In genomic region chr9:119484420-119484819, GRCm38 (mm10) we compare ENCODE assay signal across 21 mouse cellular contexts. TPM values are rescaled to one million over a fixed set of nuclear protein-coding genes. Genes with fewer than 3 reads are reported as not detected.
DNase-seq lines count a peak whose midpoint lies in the region; ATAC-seq and TF ChIP-seq lines count a peak whose summit lies in the region.
"Had no signal": no experiment of that assay in that cellular context is flagged by ENCODE, and none has a peak within 500 bp of the region (broad histone marks: within the 10 kb centered on the region; RNA-seq: fewer than 3 reads in every experiment).

No protein-coding gene starts in this region.

- no peak for TF ChIP-seq CTCF in heart, postnatal 0 days (IDR thresholded peaks at IDR 0.05; ENCODE audit: low read depth)

- peaks cover 9% of the 10 kb centered on the region for H3K4me1 ChIP-seq in forebrain, embryonic 15.5 days
- peaks cover 2% of the 10 kb centered on the region; the same call in 1 of the 2 replicates for H3K4me1 ChIP-seq in forebrain, embryonic 14.5 days (ENCODE audit: control insufficient read depth, insufficient read depth, low read length)
- H3K4me1 ChIP-seq in heart, postnatal 0 days (ENCODE audit: control insufficient read depth, insufficient read depth) = 0 out of 2 replicates have a peak, but pooled peaks cover 7% of the 10 kb centered on the region
- H3K4me1 ChIP-seq in heart, embryonic 11.5 days (ENCODE audit: control insufficient read depth, insufficient read depth, low read length) = peaks cover 4% of the 10 kb centered on the region; the same call in 1 of the 2 replicates
- peaks cover 3% of the 10 kb centered on the region; the same call in 1 of the 2 replicates for H3K4me1 ChIP-seq in kidney, embryonic 16.5 days (ENCODE audit: insufficient read depth, low read length)
- peaks cover 18% of the 10 kb centered on the region for H3K4me1 ChIP-seq in limb, embryonic 10.5 days
- H3K4me1 ChIP-seq: liver, embryonic 13.5 days had no signal

- WGBS in forebrain, embryonic 15.5 days = 72% methylated on average over 9 of the region's 9 CpGs
- WGBS in forebrain, embryonic 14.5 days = 74% methylated on average over 9 of the region's 9 CpGs
- 71% methylated on average over 9 of the region's 9 CpGs for WGBS in heart, postnatal 0 days
- 72% methylated on average over 9 of the region's 9 CpGs for WGBS in heart, embryonic 11.5 days (ENCODE audit: insufficient replicate concordance)
- WGBS in kidney, embryonic 16.5 days = 36% methylated on average over 9 of the region's 9 CpGs
- 59% methylated on average over 9 of the region's 9 CpGs for WGBS in limb, embryonic 10.5 days

- H3K27ac ChIP-seq in forebrain, embryonic 15.5 days (replicated peaks) = no peak overlapping the region
- H3K27ac ChIP-seq in forebrain, embryonic 14.5 days (ENCODE audit: low read depth, low read length) = no peak overlapping the region
- H3K27ac ChIP-seq in heart, postnatal 0 days (ENCODE audit: low read depth) = 0 out of 2 replicates have a peak overlapping the region, but pooled peaks have one; percentile 3
- no peak overlapping the region for H3K27ac ChIP-seq in heart, embryonic 11.5 days (ENCODE audit: low read depth, low read length)
- H3K27ac ChIP-seq in kidney, embryonic 16.5 days (ENCODE audit: low read length) = no peak overlapping the region
- 0 out of 2 replicates have a peak overlapping the region, but pooled peaks have one; percentile 15 for H3K27ac ChIP-seq in limb, embryonic 10.5 days
- H3K27ac ChIP-seq: heart, embryonic 15.5 days; limb, embryonic 13.5 days; liver, embryonic 13.5 days had no signal

- no peaks in the 10 kb centered on the region for H3K9me3 ChIP-seq in forebrain, embryonic 15.5 days
- H3K9me3 ChIP-seq in forebrain, embryonic 14.5 days (replicated peaks; ENCODE audit: control insufficient read depth, low read length) = no peaks in the 10 kb centered on the region
- H3K9me3 ChIP-seq in heart, postnatal 0 days (replicated peaks; ENCODE audit: control insufficient read depth, low read length) = no peaks in the 10 kb centered on the region
- H3K9me3 ChIP-seq in heart, embryonic 11.5 days (replicated peaks; ENCODE audit: control insufficient read depth, low read length) = no peaks in the 10 kb centered on the region
- H3K9me3 ChIP-seq in kidney, embryonic 16.5 days (ENCODE audit: low read length) = no peaks in the 10 kb centered on the region
- H3K9me3 ChIP-seq in limb, embryonic 10.5 days (replicated peaks) = no peaks in the 10 kb centered on the region
- H3K9me3 ChIP-seq: heart, embryonic 15.5 days; limb, embryonic 13.5 days; liver, embryonic 13.5 days had no signal

- H3K4me3 ChIP-seq in forebrain, embryonic 15.5 days = no peak overlapping the region
- H3K4me3 ChIP-seq in forebrain, embryonic 14.5 days (ENCODE audit: low read depth, low read length) = no peak overlapping the region
- H3K4me3 ChIP-seq in heart, postnatal 0 days (ENCODE audit: low read depth, low read length) = no peak overlapping the region
- H3K4me3 ChIP-seq in heart, embryonic 11.5 days (ENCODE audit: low read depth, low read length) = no peak overlapping the region
- H3K4me3 ChIP-seq in kidney, embryonic 16.5 days (ENCODE audit: low read length) = no peak overlapping the region
- no peak overlapping the region for H3K4me3 ChIP-seq in limb, embryonic 10.5 days
- H3K4me3 ChIP-seq: heart, embryonic 15.5 days; limb, embryonic 13.5 days; liver, embryonic 13.5 days had no signal

- H3K4me2 ChIP-seq in forebrain, embryonic 15.5 days (replicated peaks) = no peak overlapping the region
- no peak overlapping the region for H3K4me2 ChIP-seq in forebrain, embryonic 14.5 days (ENCODE audit: low read length)
- H3K4me2 ChIP-seq in heart, postnatal 0 days (ENCODE audit: low read depth, low read length) = no peak overlapping the region
- H3K4me2 ChIP-seq in heart, embryonic 11.5 days = no peak overlapping the region
- no peak overlapping the region for H3K4me2 ChIP-seq in kidney, embryonic 16.5 days (replicated peaks; ENCODE audit: low read depth, low read length)
- H3K4me2 ChIP-seq: heart, embryonic 15.5 days; limb, embryonic 13.5 days; liver, embryonic 13.5 days; lung, embryonic 14.5 days had no signal

- 0 out of 2 replicates have a peak, but pooled peaks have one; percentile 43 for ATAC-seq in forebrain, embryonic 15.5 days (replicated peaks)
- ATAC-seq in forebrain, embryonic 14.5 days = no peak
- no peak for ATAC-seq in heart, postnatal 0 days (ENCODE audit: insufficient read depth, low read depth)
- ATAC-seq in heart, embryonic 11.5 days (replicated peaks; ENCODE audit: insufficient number of reproducible peaks, low FRiP score, low TSS enrichment) = no peak
- ATAC-seq in kidney, embryonic 16.5 days (ENCODE audit: low FRiP score, low TSS enrichment) = 0 out of 2 replicates have a peak, but pooled peaks have one; percentile 28
- ATAC-seq in erythroblast, adult 5-6 weeks (replicated peaks; ENCODE audit: low FRiP score, poor library complexity, severe bottlenecking) = no peak

- no peak overlapping the region for H3K9ac ChIP-seq in forebrain, embryonic 15.5 days (replicated peaks)
- H3K9ac ChIP-seq in forebrain, embryonic 14.5 days (ENCODE audit: low read length) = no peak overlapping the region
- no peak overlapping the region for H3K9ac ChIP-seq in heart, postnatal 0 days (replicated peaks; ENCODE audit: low read depth, low read length)
- no peak overlapping the region for H3K9ac ChIP-seq in heart, embryonic 11.5 days (ENCODE audit: low read depth, low read length)
- no peak overlapping the region for H3K9ac ChIP-seq in kidney, embryonic 16.5 days (replicated peaks; ENCODE audit: low read length)
- H3K9ac ChIP-seq: heart, embryonic 15.5 days; limb, embryonic 13.5 days; liver, embryonic 13.5 days; lung, embryonic 14.5 days had no signal

- no peaks in the 10 kb centered on the region for H3K27me3 ChIP-seq in forebrain, embryonic 15.5 days
- no peaks in the 10 kb centered on the region for H3K27me3 ChIP-seq in forebrain, embryonic 14.5 days (replicated peaks; ENCODE audit: control insufficient read depth, insufficient read depth, low read length)
- no peaks in the 10 kb centered on the region for H3K27me3 ChIP-seq in heart, postnatal 0 days (ENCODE audit: control insufficient read depth, insufficient read depth, low read length)
- H3K27me3 ChIP-seq in heart, embryonic 11.5 days (ENCODE audit: control insufficient read depth, insufficient read depth, low read length) = peaks cover 6% of the 10 kb centered on the region; the same call in 1 of the 2 replicates
- H3K27me3 ChIP-seq in kidney, embryonic 16.5 days (ENCODE audit: insufficient read depth, low read length) = no peaks in the 10 kb centered on the region
- H3K27me3 ChIP-seq in limb, embryonic 10.5 days (ENCODE audit: low read depth, poor library complexity, severe bottlenecking) = no peaks in the 10 kb centered on the region
- H3K27me3 ChIP-seq: limb, embryonic 13.5 days; liver, embryonic 13.5 days had no signal

- H3K36me3 ChIP-seq in forebrain, embryonic 15.5 days = no peaks in the 10 kb centered on the region
- no peaks in the 10 kb centered on the region for H3K36me3 ChIP-seq in forebrain, embryonic 14.5 days (ENCODE audit: control insufficient read depth, insufficient read depth, low read length)
- peaks cover 14% of the 10 kb centered on the region for H3K36me3 ChIP-seq in heart, postnatal 0 days (replicated peaks; ENCODE audit: control insufficient read depth, insufficient read depth, low read length)
- peaks cover 3% of the 10 kb centered on the region; the same call in 1 of the 2 replicates for H3K36me3 ChIP-seq in heart, embryonic 11.5 days (ENCODE audit: control insufficient read depth, insufficient read depth, low read length)
- no peaks in the 10 kb centered on the region for H3K36me3 ChIP-seq in kidney, embryonic 16.5 days (ENCODE audit: insufficient read depth, low read length)
- no peaks in the 10 kb centered on the region for H3K36me3 ChIP-seq in limb, embryonic 10.5 days
- H3K36me3 ChIP-seq: limb, embryonic 13.5 days; liver, embryonic 13.5 days had no signal

- TF ChIP-seq EP300 in heart, postnatal 0 days (IDR thresholded peaks at IDR 0.05; ENCODE audit: low read depth) = no peak

- DNase-seq in forebrain, embryonic 14.5 days (ENCODE audit: low spot score) = no peak
- no peak for DNase-seq in heart, postnatal 0 days (ENCODE audit: low spot score)
- no peak for DNase-seq in kidney, adult 18-20 months
- no peak for DNase-seq in limb, embryonic 10.5 days (ENCODE audit: low spot score)
- DNase-seq: adrenal gland, postnatal 36 days; cerebellum, adult 11-12 months; cerebellum, postnatal 14 days; embryo, embryonic 11 days; gastrocnemius, postnatal 25 days; kidney, adult 8-10 months; liver, embryonic 13.5 days; lung, embryonic 14.5 days; lung, postnatal 4 days; midbrain, embryonic 14.5 days; right cerebral cortex, postnatal 4 days had no signal

RNA-seq across cellular contexts. Expression of gene Exog, which starts 39.7 kb away (rescaled TPM):
- 56.7 and 59.7 TPM in 2 replicates for polyA plus RNA-seq in forebrain, embryonic 15.5 days (2015; fragmentation: Nextera tagmentation; extraction: Ambion mirVana)
- 54.2 and 64.7 TPM in 2 replicates for polyA plus RNA-seq in forebrain, embryonic 14.5 days (2014; fragmentation: Nextera tagmentation; extraction: Ambion mirVana)
- 1.4 and 3.0 TPM in 2 replicates for total RNA-seq in heart, postnatal 0 days (2014; rRNA removed; ENCODE audit: low replicate concordance)
- polyA plus RNA-seq in heart, postnatal 0 days (2015; fragmentation: Nextera tagmentation; extraction: Ambion mirVana) = 4.2 and 4.8 TPM in 2 replicates
- 19.4 and 20.2 TPM in 2 replicates for polyA plus RNA-seq in heart, embryonic 11.5 days (2014; fragmentation: Nextera tagmentation; extraction: Ambion mirVana)
- 24.8 and 27.9 TPM in 2 replicates for polyA plus RNA-seq in kidney, embryonic 16.5 days (2015; fragmentation: Nextera tagmentation; extraction: Ambion mirVana)
- 39.7 and 44.6 TPM in 2 replicates for polyA plus RNA-seq in limb, embryonic 10.5 days (2016; fragmentation: Nextera tagmentation; extraction: Ambion mirVana)
- 1.5 TPM in 2 replicates for total RNA-seq in erythroblast, adult 5-6 weeks (2015; ENCODE audit: low replicate concordance)
- total RNA-seq in erythroblast, adult 5-6 weeks (2017; ENCODE audit: low replicate concordance) = 0.70 and 0.77 TPM in 2 replicates

Comparison
In these comparisons a context has a peak if more than half of its experiments do, and no peak if none do; other contexts are left out.
1. ATAC-seq: peak in forebrain, embryonic 15.5 days (single experiment) and kidney, embryonic 16.5 days (single experiment); none in forebrain, embryonic 14.5 days (single experiment), heart, postnatal 0 days (single experiment), heart, embryonic 11.5 days (single experiment) and erythroblast, adult 5-6 weeks (single experiment).
2. H3K27ac ChIP-seq: peak in heart, postnatal 0 days (single experiment) and limb, embryonic 10.5 days (single experiment); none in forebrain, embryonic 15.5 days (single experiment), forebrain, embryonic 14.5 days (single experiment), heart, embryonic 11.5 days (single experiment) and kidney, embryonic 16.5 days (single experiment).